Mouse (Mus musculus): ENCODE data around the gene Cyp4f39.
"Not testable (repeated sequence)": the region's sequence is repeated elsewhere in the genome, so short reads cannot be mapped to it uniquely, and the experiment has no call there.

Cyp4f39 gene

GRCm38 (mm10) chr17:32528408-32529337, 76.2 kb downstream of the Cyp4f39 start:
- peak; percentile 87 to 91 for DNase-seq (ENCODE audit: low spot score in 2 of 2)

DNA sequence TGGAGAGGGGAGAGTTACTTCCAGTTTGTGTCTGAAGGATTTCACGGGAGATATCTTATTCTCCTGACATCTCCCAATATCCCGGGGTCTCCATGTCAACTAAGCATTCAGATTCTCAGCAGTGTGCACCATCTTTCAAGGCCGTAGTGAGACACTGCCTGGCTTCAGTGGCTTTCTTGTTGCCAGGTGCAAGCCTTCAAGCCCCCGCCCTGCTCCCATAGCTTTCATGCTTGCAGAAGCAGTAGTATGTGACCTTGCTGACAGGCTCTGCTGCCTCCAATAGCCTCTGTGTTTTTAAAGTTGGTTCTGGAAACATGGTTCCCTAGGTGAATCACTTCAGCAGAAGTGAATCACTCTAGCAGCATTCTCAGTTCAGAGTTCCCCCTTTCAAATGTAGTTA, 79.8 kb downstream of the Cyp4f39 start:
- not testable (repeated sequence) for DNase-seq (ENCODE audit: low spot score in 2 of 2)

- DNase-seq (ENCODE audit: low spot score in 2 of 2): no peak
These were observed 81.5 kb downstream of the Cyp4f39 start for GRCm38 (mm10) chr17:32534068-32534467.

- DNase-seq (ENCODE audit: low spot score in 2 of 2): peak; percentile 58 to 70
These were observed 83.7 kb downstream of the Cyp4f39 start, which contains the start of gene Cyp4f16 for GRCm38 (mm10) chr17:32536051-32536866. Gene Cyp4f16, plus strand, starts transcription at chr17:32536558.

- no peak for DNase-seq (ENCODE audit: low spot score in 2 of 2)
These were observed 84.3 kb downstream of the Cyp4f39 start for GRCm38 (mm10) chr17:32536867-32537250.
